Mouse (Mus musculus) testis, adult 2 months (tissue): ENCODE results near the gene Tmem209. TPM values are rescaled to one million over a fixed set of nuclear protein-coding genes. Genes with fewer than 3 reads are reported as not detected.
A peak's percentile ranks its signal among the peaks of the same experiment; 100 is the strongest.

Source experiments
- H3K27ac ChIP-seq: fragments of 200-500 bp; 2 replicates; pipeline ENCODE4 v1.5.1; 2012; ENCODE audit warnings: low read depth, low read length; ENCODE audit not compliant: control insufficient read depth, insufficient read depth
- H3K27me3 ChIP-seq: fragments of 200-500 bp; 2 replicates; pipeline ENCODE4 v1.6.1; 2012; ENCODE audit warnings: mild to moderate bottlenecking, low read length, moderate library complexity; ENCODE audit not compliant: control insufficient read depth, insufficient read depth
- H3K36me3 ChIP-seq: fragments of 200-500 bp; 2 replicates; pipeline ENCODE4 v1.6.1; 2012; ENCODE audit warnings: mild to moderate bottlenecking, low read length; ENCODE audit not compliant: control insufficient read depth, insufficient read depth
- H3K4me1 ChIP-seq: fragments of 200-500 bp; 2 replicates; pipeline ENCODE4 v1.6.1; 2012; ENCODE audit warnings: low read length; ENCODE audit not compliant: control insufficient read depth, insufficient read depth
- H3K4me3 ChIP-seq: fragments of 200-500 bp; 2 replicates; pipeline ENCODE4 v1.5.1; 2012; ENCODE audit warnings: low read depth, mild to moderate bottlenecking, low read length, moderate library complexity, mixed read lengths; ENCODE audit not compliant: control insufficient read depth
- CTCF ChIP-seq: fragments of 200-500 bp; IDR thresholded peaks from 2 replicates; pipeline ENCODE4 v1.5.1; 2012; ENCODE audit warnings: low read depth, mild to moderate bottlenecking, inconsistent platforms, low read length, moderate library complexity; ENCODE audit not compliant: control insufficient read depth, insufficient read depth, insufficient replicate concordance
- POLR2A ChIP-seq: fragments of 200-500 bp; IDR thresholded peaks from 2 replicates; pipeline ENCODE4 v1.6.1; 2012; ENCODE audit warnings: low read depth, mild to moderate bottlenecking, inconsistent platforms, low read length, moderate library complexity; ENCODE audit not compliant: control insufficient read depth
- polyA plus RNA-seq: library from polyadenylated mRNA; depleted of rRNA; stranded (reverse); fragments of >200 nt; gene quantifications from 2 replicates; pipeline ENCODE4 v1.2.3, GENCODE M21; 2012

The Tmem209 gene
- polyA plus RNA-seq, 1 experiment, result 92.3 TPM

- Histone ChIP-seq H3K4me1 (peaks cover 6% of the 10 kb centered on the region), H3K27ac (no peak overlapping the region)
Observed at GRCm38 (mm10) chr6:30546571-30547273, 37.1 kb upstream of the Tmem209 start.

GRCm38 (mm10) chr6:30545689-30546088, 36.1 kb upstream of the Tmem209 start:
- TF ChIP-seq POLR2A, result no peak
- TF ChIP-seq CTCF, result no peak
- Histone ChIP-seq H3K27me3 (no peaks in the 10 kb centered on the region; the same call in 1 of the 2 replicates), H3K4me1 (peaks cover 6% of the 10 kb centered on the region), H3K27ac (no peak overlapping the region), H3K4me3 (no peak overlapping the region), H3K36me3 (no peaks in the 10 kb centered on the region)

More at GRCm38 (mm10) chr6:30546571-30547273, 37.1 kb upstream of the Tmem209 start:
- TF ChIP-seq CTCF (no peak), POLR2A (no peak)
- H3K36me3 ChIP-seq, result no peaks in the 10 kb centered on the region
- H3K4me3 ChIP-seq, result peak overlapping the region; percentile 32
- H3K27me3 ChIP-seq, result no peaks in the 10 kb centered on the region; the same call in 1 of the 2 replicates

DNA sequence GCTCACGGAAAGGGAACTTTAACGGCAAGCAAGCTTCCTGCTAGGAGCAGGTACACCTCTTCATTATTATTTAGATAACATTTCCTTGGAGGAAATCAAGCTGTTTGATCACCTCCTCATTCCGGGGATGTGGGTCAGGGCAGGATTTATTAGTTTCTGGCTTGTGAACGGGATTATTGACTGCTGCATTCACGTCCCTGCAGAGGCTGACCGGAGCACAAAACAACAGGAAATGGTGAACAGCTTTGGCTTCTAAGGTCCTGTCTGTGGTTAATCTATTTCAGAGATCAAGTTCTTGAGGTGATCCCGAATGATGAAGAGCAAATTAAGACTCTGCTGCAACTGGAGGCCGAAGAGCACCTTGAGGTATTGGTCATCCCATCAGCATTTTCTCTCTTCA, 34.3 kb upstream of the Tmem209 start:
- TF ChIP-seq POLR2A (no peak), CTCF (no peak)
- H3K4me1 ChIP-seq, result peaks cover 6% of the 10 kb centered on the region
- H3K36me3 ChIP-seq, result no peaks in the 10 kb centered on the region
- no peak overlapping the region for H3K4me3 ChIP-seq
- no peak overlapping the region for H3K27ac ChIP-seq
- no peaks in the 10 kb centered on the region; the same call in 1 of the 2 replicates for H3K27me3 ChIP-seq

GRCm38 (mm10) chr6:30543077-30543476, 33.5 kb upstream of the Tmem209 start:
- H3K4me3 ChIP-seq, result no peak overlapping the region
- H3K4me1 ChIP-seq, result peaks cover 7% of the 10 kb centered on the region
- H3K27ac ChIP-seq, result no peak overlapping the region

DNA sequence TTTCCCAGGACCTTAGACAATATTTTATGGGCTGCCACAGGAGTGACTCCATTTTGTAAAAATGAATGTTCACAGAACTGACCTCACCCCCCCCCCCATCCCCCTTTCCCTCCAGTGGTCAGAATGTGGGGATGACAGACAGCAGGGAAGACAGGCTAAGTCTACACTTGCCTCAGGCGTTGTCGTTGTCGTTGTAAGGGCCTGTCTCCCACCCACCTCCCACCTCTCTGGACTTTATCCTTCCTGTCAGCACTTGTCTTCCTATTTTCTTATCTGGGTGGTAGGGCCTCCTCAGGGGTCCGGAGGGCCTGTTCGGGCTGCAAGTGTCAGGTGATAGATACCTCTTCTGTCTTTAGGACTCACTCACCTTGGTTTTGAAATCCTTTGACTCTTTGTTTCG, 32.7 kb upstream of the Tmem209 start:
- TF ChIP-seq POLR2A, result no peak
- no peak for TF ChIP-seq CTCF

More at GRCm38 (mm10) chr6:30543077-30543476, 33.5 kb upstream of the Tmem209 start:
- H3K27me3 ChIP-seq, result no peaks in the 10 kb centered on the region; the same call in 1 of the 2 replicates
- no peaks in the 10 kb centered on the region for H3K36me3 ChIP-seq
- TF ChIP-seq CTCF, result no peak
- no peak for TF ChIP-seq POLR2A

DNA sequence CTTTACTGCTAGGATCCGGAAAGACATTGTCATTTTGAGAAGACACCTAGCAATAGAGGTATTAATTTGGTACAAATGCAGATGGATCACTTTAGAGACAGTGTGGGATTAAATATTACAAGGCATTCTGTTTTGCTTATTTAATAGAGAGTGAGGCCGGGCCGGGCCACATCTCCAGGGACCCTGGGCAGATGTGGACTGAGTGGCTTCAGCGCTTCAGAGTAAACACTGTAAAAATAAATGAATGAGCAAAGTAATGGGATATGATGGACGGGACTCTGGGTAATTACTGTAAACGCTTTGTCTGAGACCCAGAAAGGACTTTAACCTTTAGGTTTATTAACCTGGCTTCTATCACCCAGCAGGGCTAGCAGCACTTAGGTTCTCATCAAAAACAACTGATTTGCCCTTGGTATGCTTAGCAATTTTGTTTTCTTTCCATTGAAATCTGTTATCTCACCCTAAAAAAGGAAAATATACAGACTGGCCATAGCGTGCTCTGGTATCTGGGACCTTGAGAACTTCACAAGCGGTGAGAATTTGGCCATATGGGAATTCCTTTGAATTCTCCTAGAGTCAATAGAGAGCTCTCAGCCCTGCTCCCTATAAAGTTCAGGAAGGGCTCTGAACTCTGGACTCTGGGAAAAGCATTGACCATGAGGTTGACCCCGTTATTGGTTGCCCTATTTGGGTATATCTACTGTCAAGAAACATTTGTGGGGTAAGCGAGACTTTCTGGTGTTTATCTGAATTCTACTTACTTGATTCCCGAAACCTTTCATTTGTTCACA, 31.6 kb upstream of the Tmem209 start, which contains the start of gene Cpa2:
Gene Cpa2 (plus strand): TSS at position 574 of the 791 bp plus-strand sequence.
- TF ChIP-seq CTCF (no peak), POLR2A (no peak)
- Histone ChIP-seq H3K27ac (no peak within 1 kb of the TSS), H3K36me3 (no peaks in the 10 kb centered on the region), H3K4me1 (peaks cover 3% of the 10 kb centered on the region; the same call in 1 of the 2 replicates), H3K4me3 (no peak within 1 kb of the TSS), H3K27me3 (no peaks in the 10 kb centered on the region)

More for the DNA sequence above, 32.7 kb upstream of the Tmem209 start:
- Histone ChIP-seq H3K27ac (no peak overlapping the region), H3K36me3 (no peaks in the 10 kb centered on the region), H3K27me3 (no peaks in the 10 kb centered on the region; the same call in 1 of the 2 replicates), H3K4me3 (no peak overlapping the region), H3K4me1 (peaks cover 8% of the 10 kb centered on the region)

DNA sequence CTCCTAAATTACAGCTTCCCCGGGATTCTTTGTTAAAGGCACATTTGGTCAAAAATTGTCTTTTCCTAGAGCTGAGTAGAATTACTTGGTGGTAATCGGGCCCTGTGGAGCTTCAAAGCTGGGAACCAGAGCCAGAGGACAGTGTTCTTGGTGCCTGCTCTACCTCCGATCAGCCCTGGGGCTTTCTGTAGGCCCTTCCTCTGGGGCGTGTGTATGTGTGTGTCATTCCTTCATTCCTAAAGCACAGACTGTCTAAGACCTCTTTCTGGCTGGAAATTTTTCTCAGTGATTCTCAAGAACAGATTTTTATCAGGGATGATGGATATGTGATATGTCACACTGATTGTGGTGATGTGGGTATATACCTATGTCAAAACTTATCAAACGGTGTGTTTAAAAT, 29.2 kb upstream of the Tmem209 start:
- Histone ChIP-seq H3K36me3 (no peaks in the 10 kb centered on the region), H3K4me1 (peaks cover 3% of the 10 kb centered on the region; the same call in 1 of the 2 replicates), H3K27ac (no peak overlapping the region), H3K4me3 (no peak overlapping the region), H3K27me3 (no peaks in the 10 kb centered on the region)
- TF ChIP-seq CTCF (no peak), POLR2A (no peak)
